Mouse (Mus musculus) ES-E14 (cell line): ENCODE results near the gene Lrrc75a.

Source experiments
- HCFC1 ChIP-seq: IDR thresholded peaks from 2 replicates; pipeline ENCODE4 v1.6.1; 2012; ENCODE audit warnings: low read length, inconsistent platforms, borderline replicate concordance; ENCODE audit not compliant: insufficient read depth
- MAFK ChIP-seq: IDR thresholded peaks from 2 replicates; pipeline ENCODE4 v1.6.1; 2014; ENCODE audit warnings: mild to moderate bottlenecking, low read depth, low read length, inconsistent platforms; ENCODE audit not compliant: insufficient read depth
- ZC3H11A ChIP-seq: IDR thresholded peaks from 2 replicates; pipeline ENCODE4 v1.6.1; 2012; ENCODE audit warnings: low read depth, mild to moderate bottlenecking, inconsistent platforms, low read length, borderline replicate concordance
- ZNF384 ChIP-seq: IDR thresholded peaks from 2 replicates; pipeline ENCODE4 v1.6.1; 2012; ENCODE audit warnings: low read depth, low read length, inconsistent platforms

DNA sequence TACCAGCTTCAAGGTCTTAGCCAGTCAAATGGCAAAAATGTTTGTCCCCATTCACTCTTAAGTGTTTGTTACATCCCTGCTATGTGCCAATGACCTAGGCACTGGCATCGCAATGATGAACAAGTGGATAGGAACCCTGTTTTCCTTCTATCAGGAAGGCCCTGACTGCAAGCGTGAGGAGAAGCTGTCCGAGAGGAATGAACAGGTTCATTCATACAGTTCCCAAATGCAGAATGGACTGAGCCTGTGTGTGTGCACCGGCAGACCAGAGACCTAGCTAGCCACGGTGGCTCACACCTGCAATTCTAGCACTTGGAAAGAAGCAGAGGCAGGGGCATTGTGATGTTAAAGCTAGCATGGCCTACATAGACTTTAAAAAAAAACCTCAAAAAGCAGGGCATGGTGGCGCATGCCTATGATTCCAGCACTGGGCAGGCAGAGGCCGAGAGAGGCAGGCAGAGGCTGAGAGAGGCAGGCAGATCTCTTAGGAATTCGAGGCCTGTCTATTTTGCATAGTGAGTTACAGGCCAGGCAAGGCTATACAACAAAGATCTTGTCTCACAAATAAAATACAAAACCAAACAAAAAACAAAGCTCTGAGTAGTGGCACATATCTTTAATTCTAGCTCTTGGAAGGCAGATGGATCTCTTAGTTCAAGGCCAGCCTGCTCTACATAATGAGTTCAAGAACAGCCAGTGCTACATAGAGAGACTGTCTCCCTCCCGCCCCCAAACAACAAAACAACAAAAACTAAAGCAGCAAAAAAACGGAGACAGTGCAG lies 41.0 kb downstream of the Lrrc75a start:
- TF ChIP-seq HCFC1 (no peak), ZC3H11A (no peak), ZNF384 (no peak), MAFK (no peak)
